Mouse (Mus musculus): ENCODE measurements at regions not wholly inside any gene's neighbourhood (a gene's known extent, or its start where the extent isn't known, plus 50 kb on each side); places are given as distances from the start of the nearest gene placed in this dataset.

- Histone ChIP-seq H3K36me3 (replicated peaks in 1 of 2; ENCODE audit: control insufficient read depth in 1 of 2, insufficient read depth in 1 of 2, low read length in 1 of 2) (no peaks in the 10 kb centered on the region), H3K4me3 (replicated peaks in 1 of 3; ENCODE audit: low read depth in 2 of 3, low read length in 2 of 3, poor library complexity in 1 of 3) (no peak overlapping the region), H3K9ac (ENCODE audit: insufficient read depth, low read depth) (no peak overlapping the region), H3K4me1 (ENCODE audit: control insufficient read depth in 1 of 2, insufficient read depth in 2 of 2) (peaks cover 6 to 46% of the 10 kb centered on the region in 2 experiments; a peak in 3 of 4 replicates), H3K27me3 (replicated peaks) (no peaks in the 10 kb centered on the region), H3K9me3 (replicated peaks; ENCODE audit: low read length) (no peaks in the 10 kb centered on the region), H3K4me2 (ENCODE audit: insufficient read depth, low read depth, poor library complexity, severe bottlenecking) (peak overlapping the region; percentile 55), H3K27ac (ENCODE audit: insufficient read depth, low read depth) (peak overlapping the region; percentile 67), H3K79me2 (replicated peaks; ENCODE audit: control insufficient read depth, extremely low read depth, insufficient read depth, poor library complexity, severe bottlenecking) (no peaks in the 10 kb centered on the region)
- dilution Hi-C loops (cut with MboI; ENCODE audit: extremely low pct_ligation_motif_present, extremely low pct_unique_long_range_greater_than_20kb, low sequenced_read_pairs) (no loop called here), in situ Hi-C loops (cut with MboI; ENCODE audit: low pct_ligation_motif_present, low pct_unique_long_range_greater_than_20kb, low sequenced_read_pairs) (no loop called here)
- TF ChIP-seq CTCF (conservative IDR thresholded peaks at IDR 0.05 in 1 of 2, IDR thresholded peaks at IDR 0.05 in 1 of 2; ENCODE audit: low read depth in 2 of 2, low read length in 2 of 2), result no peak
- peak; percentile 26; the same call in 1 of the 2 replicates for TF ChIP-seq BHLHE40 (IDR thresholded peaks at IDR 0.05; ENCODE audit: low read depth, low read length)
- peak; percentile 57; the same call in 1 of the 2 replicates for TF ChIP-seq TCF12 (IDR thresholded peaks at IDR 0.05; ENCODE audit: low read depth, low read length)
- TF ChIP-seq SMC3 (IDR thresholded peaks at IDR 0.05; ENCODE audit: low read depth, low read length), result 0 out of 2 replicates have a peak, but pooled peaks have one; percentile 2
- TF ChIP-seq UBTF (IDR thresholded peaks at IDR 0.05; ENCODE audit: low read depth, low read length), result no peak
- TF ChIP-seq EP300 (IDR thresholded peaks at IDR 0.05; ENCODE audit: low read length), result peak; percentile 68
- 0 out of 2 replicates have a peak, but pooled peaks have one; percentile 16 for TF ChIP-seq ELF1 (IDR thresholded peaks at IDR 0.05; ENCODE audit: low read depth, low read length)
- peak; percentile 15; the same call in 1 of the 2 replicates for TF ChIP-seq JUN (IDR thresholded peaks at IDR 0.05; ENCODE audit: insufficient read depth, low read depth, low read length)
- TF ChIP-seq CHD2 (IDR thresholded peaks at IDR 0.05; ENCODE audit: low read length), result no peak
- TF ChIP-seq IRF4 (IDR thresholded peaks at IDR 0.05; ENCODE audit: low read depth, low read length), result peak; percentile 46; the same call in 1 of the 2 replicates
- TF ChIP-seq TBP (conservative IDR thresholded peaks at IDR 0.05; ENCODE audit: low read depth, low read length), result no peak
- no peak for TF ChIP-seq KAT2A (IDR thresholded peaks at IDR 0.05; ENCODE audit: insufficient replicate concordance, low read length)
- TF ChIP-seq MAZ (IDR thresholded peaks at IDR 0.05; ENCODE audit: low read depth, low read length), result no peak
- TF ChIP-seq ZNF384 (IDR thresholded peaks at IDR 0.05; ENCODE audit: low read depth, low read length), result no peak
- TF ChIP-seq MEF2A (IDR thresholded peaks at IDR 0.05; ENCODE audit: borderline replicate concordance, low read depth, low read length), result 0 out of 2 replicates have a peak, but pooled peaks have one; percentile 29
- no peak for TF ChIP-seq POLR2A (IDR thresholded peaks at IDR 0.05; ENCODE audit: low read depth, low read length)
- TF ChIP-seq MAX (IDR thresholded peaks at IDR 0.05; ENCODE audit: low read length), result no peak
- TF ChIP-seq HCFC1 (IDR thresholded peaks at IDR 0.05; ENCODE audit: low read depth, low read length), result no peak
- TF ChIP-seq MAFK (IDR thresholded peaks at IDR 0.05; ENCODE audit: insufficient replicate concordance, low read length), result no peak
- 0 out of 2 replicates have a peak, but pooled peaks have one; percentile 39 for TF ChIP-seq JUND (conservative IDR thresholded peaks at IDR 0.05; ENCODE audit: low read depth, low read length)
- TF ChIP-seq CHD1 (IDR thresholded peaks at IDR 0.05; ENCODE audit: low read depth, low read length), result 0 out of 2 replicates have a peak, but pooled peaks have one; percentile 57
- peak; percentile 23 for DNase-seq (ENCODE audit: extremely low read depth)
Measured at GRCm38 (mm10) chr2:79050495-79051046, 182.6 kb downstream of the Ube2e3 start.

GRCm38 (mm10) chr2:79052226-79052625 lies 184.3 kb downstream of the Ube2e3 start:
- Histone ChIP-seq H3K27me3 (replicated peaks) (no peaks in the 10 kb centered on the region), H3K79me2 (replicated peaks; ENCODE audit: control insufficient read depth, extremely low read depth, insufficient read depth, poor library complexity, severe bottlenecking) (no peaks in the 10 kb centered on the region), H3K4me2 (ENCODE audit: insufficient read depth, low read depth, poor library complexity, severe bottlenecking) (peak overlapping the region; percentile 61), H3K9ac (ENCODE audit: insufficient read depth, low read depth) (peak overlapping the region; percentile 56), H3K9me3 (replicated peaks; ENCODE audit: low read length) (no peaks in the 10 kb centered on the region), H3K4me3 (replicated peaks in 1 of 3; ENCODE audit: low read depth in 2 of 3, low read length in 2 of 3, poor library complexity in 1 of 3) (no peak overlapping the region), H3K4me1 (ENCODE audit: control insufficient read depth in 1 of 2, insufficient read depth in 2 of 2) (peaks cover 10 to 57% of the 10 kb centered on the region in 2 experiments; a peak in 3 of 4 replicates), H3K27ac (ENCODE audit: insufficient read depth, low read depth) (no peak overlapping the region), H3K36me3 (replicated peaks in 1 of 2; ENCODE audit: control insufficient read depth in 1 of 2, insufficient read depth in 1 of 2, low read length in 1 of 2) (no peaks in the 10 kb centered on the region)
- in situ Hi-C loops (cut with MboI; ENCODE audit: low pct_ligation_motif_present, low pct_unique_long_range_greater_than_20kb, low sequenced_read_pairs), result no loop called here
- DNase-seq (ENCODE audit: extremely low read depth), result peak; percentile 24
- dilution Hi-C loops (cut with MboI; ENCODE audit: extremely low pct_ligation_motif_present, extremely low pct_unique_long_range_greater_than_20kb, low sequenced_read_pairs), result no loop called here
- TF ChIP-seq JUND (conservative IDR thresholded peaks at IDR 0.05; ENCODE audit: low read depth, low read length), result peak; percentile 75; the same call in 1 of the 2 replicates
- peak; percentile 35; the same call in 1 of the 2 replicates for TF ChIP-seq TCF12 (IDR thresholded peaks at IDR 0.05; ENCODE audit: low read depth, low read length)
- peak; percentile 41; the same call in 1 of the 2 replicates for TF ChIP-seq MXI1 (IDR thresholded peaks at IDR 0.05; ENCODE audit: low read depth, low read length)
- TF ChIP-seq HCFC1 (IDR thresholded peaks at IDR 0.05; ENCODE audit: low read depth, low read length), result no peak
- no peak for TF ChIP-seq MYC (IDR thresholded peaks at IDR 0.05; ENCODE audit: low read depth, low read length)
- TF ChIP-seq MAZ (IDR thresholded peaks at IDR 0.05; ENCODE audit: low read depth, low read length), result no peak; the same call in 1 of the 2 replicates
- peak; percentile 67 for TF ChIP-seq EP300 (IDR thresholded peaks at IDR 0.05; ENCODE audit: low read length)
- peak; percentile 21; the same call in 1 of the 2 replicates for TF ChIP-seq MEF2A (IDR thresholded peaks at IDR 0.05; ENCODE audit: borderline replicate concordance, low read depth, low read length)
- no peak for TF ChIP-seq ELF1 (IDR thresholded peaks at IDR 0.05; ENCODE audit: low read depth, low read length)
- TF ChIP-seq CTCF (conservative IDR thresholded peaks at IDR 0.05 in 1 of 2, IDR thresholded peaks at IDR 0.05 in 1 of 2; ENCODE audit: low read depth in 2 of 2, low read length in 2 of 2), result no peak
- TF ChIP-seq IRF4 (IDR thresholded peaks at IDR 0.05; ENCODE audit: low read depth, low read length), result peak; percentile 92
- TF ChIP-seq USF2 (conservative IDR thresholded peaks at IDR 0.05; ENCODE audit: low read depth, low read length), result no peak
- TF ChIP-seq CHD1 (IDR thresholded peaks at IDR 0.05; ENCODE audit: low read depth, low read length), result no peak
- peak; percentile 78 for TF ChIP-seq JUN (IDR thresholded peaks at IDR 0.05; ENCODE audit: insufficient read depth, low read depth, low read length)
- TF ChIP-seq ZKSCAN1 (IDR thresholded peaks at IDR 0.05; ENCODE audit: borderline replicate concordance, low read depth, low read length), result no peak
- TF ChIP-seq BHLHE40 (IDR thresholded peaks at IDR 0.05; ENCODE audit: low read depth, low read length), result no peak
- TF ChIP-seq CHD2 (IDR thresholded peaks at IDR 0.05; ENCODE audit: low read length), result no peak
- no peak for TF ChIP-seq KAT2A (IDR thresholded peaks at IDR 0.05; ENCODE audit: insufficient replicate concordance, low read length)
- TF ChIP-seq RCOR1 (conservative IDR thresholded peaks at IDR 0.05; ENCODE audit: low read depth, low read length), result 0 out of 2 replicates have a peak, but pooled peaks have one; percentile 40
- TF ChIP-seq POLR2A (IDR thresholded peaks at IDR 0.05; ENCODE audit: low read depth, low read length), result no peak
- TF ChIP-seq ETS1 (conservative IDR thresholded peaks at IDR 0.05; ENCODE audit: low read depth, low read length), result 0 out of 2 replicates have a peak, but pooled peaks have one; percentile 20
